Mouse (Mus musculus): ENCODE results near the gene Gatad2b. TPM values are rescaled to one million over a fixed set of nuclear protein-coding genes. Genes with fewer than 3 reads are reported as not detected.
"Not testable (repeated sequence)": the region's sequence is repeated elsewhere in the genome, so short reads cannot be mapped to it uniquely, and the experiment has no call there.

The Gatad2b gene
- total RNA-seq, 2 experiments from 2014 or later = 101 to 117 TPM

- peak; percentile 93 for DNase-seq
- intact Hi-C loops (cut with DNase I) = no loop called here
Measured at GRCm38 (mm10) chr3:90265034-90265931, 27.7 kb upstream of the Gatad2b start, which contains the start of gene Dennd4b. Dennd4b (plus strand) TSS chr3:90265185.

- DNase-seq = no peak
- intact Hi-C loops (cut with DNase I) = no loop called here
Measured at GRCm38 (mm10) chr3:90265932-90266741, 26.8 kb upstream of the Gatad2b start.

- intact Hi-C loops (cut with DNase I) = no loop called here
- no peak for DNase-seq
Measured at GRCm38 (mm10) chr3:90266901-90267775, 25.8 kb upstream of the Gatad2b start.

GRCm38 (mm10) chr3:90268190-90268589 is 24.8 kb upstream of the Gatad2b start:
- no peak for DNase-seq
- intact Hi-C loops (cut with DNase I) = no loop called here

GRCm38 (mm10) chr3:90268971-90269370 is 24.0 kb upstream of the Gatad2b start:
- intact Hi-C loops (cut with DNase I) = no loop called here
- DNase-seq = no peak

- no peak for DNase-seq
- intact Hi-C loops (cut with DNase I) = no loop called here
Measured at GRCm38 (mm10) chr3:90270784-90271183, 22.2 kb upstream of the Gatad2b start.

GRCm38 (mm10) chr3:90272170-90272569 is 20.8 kb upstream of the Gatad2b start:
- DNase-seq = no peak
- intact Hi-C loops (cut with DNase I) = no loop called here

- no peak for DNase-seq
- intact Hi-C loops (cut with DNase I) = no loop called here
Measured at GRCm38 (mm10) chr3:90273855-90274254, 19.1 kb upstream of the Gatad2b start.

GRCm38 (mm10) chr3:90275286-90275685 is 17.7 kb upstream of the Gatad2b start:
- intact Hi-C loops (cut with DNase I) = no loop called here
- no peak for DNase-seq

GRCm38 (mm10) chr3:90276858-90277257 is 16.1 kb upstream of the Gatad2b start:
- no peak for DNase-seq
- intact Hi-C loops (cut with DNase I) = no loop called here

GRCm38 (mm10) chr3:90277793-90278192 is 15.2 kb upstream of the Gatad2b start:
- no peak for DNase-seq
- intact Hi-C loops (cut with DNase I) = no loop called here

- intact Hi-C loops (cut with DNase I) = no loop called here
- no peak for DNase-seq
Measured at GRCm38 (mm10) chr3:90278211-90278610, 14.8 kb upstream of the Gatad2b start.

- intact Hi-C loops (cut with DNase I) = no loop called here
- no peak for DNase-seq
Measured at GRCm38 (mm10) chr3:90279216-90279615, 13.8 kb upstream of the Gatad2b start.

GRCm38 (mm10) chr3:90279743-90280142 is 13.2 kb upstream of the Gatad2b start:
- intact Hi-C loops (cut with DNase I) = no loop called here
- DNase-seq = no peak

- intact Hi-C loops (cut with DNase I) = no loop called here
- no peak for DNase-seq
Measured at GRCm38 (mm10) chr3:90280708-90281107, 12.3 kb upstream of the Gatad2b start.

GRCm38 (mm10) chr3:90284150-90284549 is 8.8 kb upstream of the Gatad2b start:
- intact Hi-C loops (cut with DNase I) = no loop called here
- DNase-seq = no peak

GRCm38 (mm10) chr3:90289403-90289802 is 3.6 kb upstream of the Gatad2b start:
- DNase-seq; intact Hi-C loops (cut with DNase I): not testable (repeated sequence)

- intact Hi-C loops (cut with DNase I) = loop anchor here (5.0 kb wide), 1 partner anchor 82 kb away; no protein-coding TSS in a partner anchor
- no peak for DNase-seq
Measured at GRCm38 (mm10) chr3:90290602-90291001, 2.4 kb upstream of the Gatad2b start.

GRCm38 (mm10) chr3:90291982-90292344 is 1.0 kb upstream of the Gatad2b start:
- intact Hi-C loops (cut with DNase I) = loop anchor here (5.0 kb wide), 1 partner anchor 80 kb away; no protein-coding TSS in a partner anchor
- DNase-seq = no peak

- intact Hi-C loops (cut with DNase I) = loop anchor here (5.0 kb wide), 1 partner anchor 79 kb away; no protein-coding TSS in a partner anchor
- DNase-seq = peak; percentile 89
Measured at GRCm38 (mm10) chr3:90293352-90294063, 530 bp downstream of the Gatad2b start.
